Comparison of ENCODE assay signal across 14 mouse cellular contexts in the genomic region with DNA sequence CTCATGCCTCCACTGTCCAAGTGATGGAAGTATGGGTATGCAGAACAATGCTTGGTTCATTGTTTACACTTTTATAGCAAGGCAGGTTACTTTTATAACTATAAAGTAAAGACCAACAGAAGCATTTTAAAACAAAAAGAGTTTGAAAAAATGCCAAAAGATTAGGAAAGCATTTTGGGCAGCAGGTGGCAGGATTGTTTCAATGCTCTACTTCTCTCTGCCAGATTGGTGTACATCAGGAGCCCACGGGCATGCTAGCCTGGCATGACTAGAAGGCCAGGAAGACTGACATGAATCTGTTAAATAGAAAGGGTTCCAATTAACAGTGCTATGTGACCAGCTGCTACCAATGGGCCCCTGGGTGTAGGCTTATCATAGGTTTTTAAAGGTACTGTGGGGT. TPM values are rescaled to one million over a fixed set of nuclear protein-coding genes. Genes with fewer than 3 reads are reported as not detected.
DNase-seq lines count a peak whose midpoint lies in the region; TF ChIP-seq lines count a peak whose summit lies in the region.
"Had no signal": no experiment of that assay in that cellular context is flagged by ENCODE, and none has a peak within 500 bp of the region (broad histone marks: within the 10 kb centered on the region; RNA-seq: fewer than 3 reads in every experiment).

No protein-coding gene starts in this region.

- TF ChIP-seq CTCF in layer of hippocampus, adult 2 months (conservative IDR thresholded peaks at IDR 0.05) = peak; percentile 61

- no peak overlapping the region for H3K4me3 ChIP-seq in layer of hippocampus, adult 2 months
- H3K4me3 ChIP-seq: erythroblast, embryonic 14.5 days; heart, embryonic 10.5 days; liver, embryonic 13.5 days had no signal

- H3K27ac ChIP-seq in layer of hippocampus, adult 2 months = no peak overlapping the region
- H3K27ac ChIP-seq: heart, embryonic 10.5 days; liver, embryonic 13.5 days had no signal

- peak in 1 of 2 experiments; percentile 21 for DNase-seq in layer of hippocampus, adult 2 months (ENCODE audit: low spot score in 2 of 2)
- DNase-seq in layer of hippocampus, adult 8-10 months (ENCODE audit: low spot score in 2 of 2) = no peak
- DNase-seq in CD4-positive helper T cell, adult 2 months (ENCODE audit: low read depth, low spot score) = peak; percentile 67
- DNase-seq in T-cell, adult 2 months (ENCODE audit: low spot score) = peak; percentile 47
- DNase-seq in naive thymus-derived CD4-positive, alpha-beta T cell, adult 2 months (ENCODE audit: low read depth) = peak; percentile 75
- no peak for DNase-seq in heart, adult 18-20 months
- DNase-seq in neural tube, embryonic 10.5 days (ENCODE audit: extremely low spot score, low spot score) = no peak
- DNase-seq: heart, postnatal 4 days; kidney, adult 8-10 months; liver, embryonic 13.5 days had no signal

RNA-seq across cellular contexts. Expression of a gene that starts 45.4 kb away (rescaled TPM):
- total RNA-seq in layer of hippocampus, adult 2 months (2021) = not detected
- not detected for total RNA-seq in layer of hippocampus, adult 8-10 months (2022)
- total RNA-seq in heart, adult 18-20 months (2021) = under 1 TPM in 1 of 2 experiments, not detected in 1; 0.31 TPM
- total RNA-seq: ES-E14; heart, postnatal 4 days; left cerebral cortex, postnatal 14 days had no signal

Comparison
In these comparisons a context has a peak if more than half of its experiments do, and no peak if none do; other contexts are left out.
1. DNase-seq: peak in CD4-positive helper T cell, adult 2 months (single experiment), T-cell, adult 2 months (single experiment) and naive thymus-derived CD4-positive, alpha-beta T cell, adult 2 months (single experiment); none in layer of hippocampus, adult 8-10 months (0 of 2), heart, adult 18-20 months (0 of 2) and neural tube, embryonic 10.5 days (single experiment).